Mouse (Mus musculus): ENCODE results near the gene Ube2v1. TPM values are rescaled to one million over a fixed set of nuclear protein-coding genes. Genes with fewer than 3 reads are reported as not detected.

The Ube2v1 gene
- total RNA-seq, 1 experiment, result 115 TPM

GRCm38 (mm10) chr2:167606745-167607123 lies 25.2 kb downstream of the Ube2v1 start:
- in situ Hi-C loops (cut with MboI; ENCODE audit: low sequenced_read_pairs in 2 of 2, unreplicated experiment in 2 of 2), result no loop called here
- no peak for DNase-seq (ENCODE audit: low read depth, low spot score)
- Histone ChIP-seq H3K36me3 (ENCODE audit: control insufficient read depth, insufficient read depth, low read length, poor library complexity, severe bottlenecking) (peaks cover 19% of the 10 kb centered on the region), H3K9ac (ENCODE audit: insufficient read depth, low read depth, low read length, poor library complexity, severe bottlenecking) (no peak overlapping the region), H3K9me3 (ENCODE audit: control insufficient read depth, insufficient read depth, low read depth, low read length) (no peaks in the 10 kb centered on the region), H3K27ac (ENCODE audit: insufficient read depth, low read depth, low read length, poor library complexity, severe bottlenecking) (no peak overlapping the region), H3K4me1 (ENCODE audit: control insufficient read depth in 2 of 2, insufficient read depth in 2 of 2, low read length in 2 of 2, poor library complexity in 1 of 2) (peaks cover 0 to 10% of the 10 kb centered on the region in 2 experiments; a peak in 1 of 4 replicates), H3K4me3 (ENCODE audit: insufficient read depth in 1 of 2, low read depth in 1 of 2, low read length in 2 of 2, poor library complexity in 1 of 2, severe bottlenecking in 1 of 2) (no peak overlapping the region)
- no peak for TF ChIP-seq ZNF384 (IDR thresholded peaks at IDR 0.05; ENCODE audit: low read depth, low read length)
- TF ChIP-seq CHD2 (IDR thresholded peaks at IDR 0.05; ENCODE audit: low read depth, low read length), result no peak
- TF ChIP-seq ZC3H11A (IDR thresholded peaks at IDR 0.05; ENCODE audit: borderline replicate concordance, low read depth, low read length), result no peak
- TF ChIP-seq HCFC1 (IDR thresholded peaks at IDR 0.05; ENCODE audit: borderline replicate concordance, insufficient read depth, low read length), result no peak
- TF ChIP-seq MAFK (IDR thresholded peaks at IDR 0.05; ENCODE audit: insufficient read depth, low read depth, low read length), result no peak

- no peak for TF ChIP-seq MAFK (IDR thresholded peaks at IDR 0.05; ENCODE audit: insufficient read depth, low read depth, low read length)
- no peak for TF ChIP-seq ZNF384 (IDR thresholded peaks at IDR 0.05; ENCODE audit: low read depth, low read length)
- TF ChIP-seq CHD2 (IDR thresholded peaks at IDR 0.05; ENCODE audit: low read depth, low read length), result no peak
- TF ChIP-seq ZC3H11A (IDR thresholded peaks at IDR 0.05; ENCODE audit: borderline replicate concordance, low read depth, low read length), result no peak
- TF ChIP-seq HCFC1 (IDR thresholded peaks at IDR 0.05; ENCODE audit: borderline replicate concordance, insufficient read depth, low read length), result no peak
- Histone ChIP-seq H3K4me3 (ENCODE audit: insufficient read depth in 1 of 2, low read depth in 1 of 2, low read length in 2 of 2, poor library complexity in 1 of 2, severe bottlenecking in 1 of 2) (no peak overlapping the region), H3K9me3 (ENCODE audit: control insufficient read depth, insufficient read depth, low read depth, low read length) (no peaks in the 10 kb centered on the region), H3K4me1 (ENCODE audit: control insufficient read depth in 2 of 2, insufficient read depth in 2 of 2, low read length in 2 of 2, poor library complexity in 1 of 2) (peaks cover 0 to 4% of the 10 kb centered on the region in 2 experiments; a peak in 1 of 4 replicates), H3K27ac (ENCODE audit: insufficient read depth, low read depth, low read length, poor library complexity, severe bottlenecking) (no peak overlapping the region), H3K9ac (ENCODE audit: insufficient read depth, low read depth, low read length, poor library complexity, severe bottlenecking) (no peak overlapping the region), H3K36me3 (ENCODE audit: control insufficient read depth, insufficient read depth, low read length, poor library complexity, severe bottlenecking) (peaks cover 17% of the 10 kb centered on the region)
- no peak for DNase-seq (ENCODE audit: low read depth, low spot score)
- in situ Hi-C loops (cut with MboI; ENCODE audit: low sequenced_read_pairs in 2 of 2, unreplicated experiment in 2 of 2), result no loop called here
These were observed 25.8 kb downstream of the Ube2v1 start for GRCm38 (mm10) chr2:167605817-167606744.

- Histone ChIP-seq H3K9me3 (ENCODE audit: control insufficient read depth, insufficient read depth, low read depth, low read length) (no peaks in the 10 kb centered on the region), H3K27ac (ENCODE audit: insufficient read depth, low read depth, low read length, poor library complexity, severe bottlenecking) (no peak overlapping the region), H3K4me3 (ENCODE audit: insufficient read depth in 1 of 2, low read depth in 1 of 2, low read length in 2 of 2, poor library complexity in 1 of 2, severe bottlenecking in 1 of 2) (no peak overlapping the region), H3K36me3 (ENCODE audit: control insufficient read depth, insufficient read depth, low read length, poor library complexity, severe bottlenecking) (peaks cover 16% of the 10 kb centered on the region), H3K4me1 (ENCODE audit: control insufficient read depth in 2 of 2, insufficient read depth in 2 of 2, low read length in 2 of 2, poor library complexity in 1 of 2) (peaks cover 0 to 3% of the 10 kb centered on the region in 2 experiments; a peak in 1 of 4 replicates), H3K9ac (ENCODE audit: insufficient read depth, low read depth, low read length, poor library complexity, severe bottlenecking) (no peak overlapping the region)
- DNase-seq (ENCODE audit: low read depth, low spot score), result peak; percentile 68
- in situ Hi-C loops (cut with MboI; ENCODE audit: low sequenced_read_pairs in 2 of 2, unreplicated experiment in 2 of 2), result no loop called here
- TF ChIP-seq ZNF384 (IDR thresholded peaks at IDR 0.05; ENCODE audit: low read depth, low read length) (no peak), ZC3H11A (IDR thresholded peaks at IDR 0.05; ENCODE audit: borderline replicate concordance, low read depth, low read length) (peak; percentile 94)
These were observed 26.6 kb downstream of the Ube2v1 start for GRCm38 (mm10) chr2:167605178-167605794.

GRCm38 (mm10) chr2:167602978-167603377 lies 28.9 kb downstream of the Ube2v1 start:
- peaks cover 5% of the 10 kb centered on the region; the same call in 1 of the 2 replicates for H3K36me3 ChIP-seq (ENCODE audit: control insufficient read depth, insufficient read depth, low read length, poor library complexity, severe bottlenecking)
- no peaks in the 10 kb centered on the region for H3K9me3 ChIP-seq (ENCODE audit: control insufficient read depth, insufficient read depth, low read depth, low read length)
- TF ChIP-seq HCFC1 (IDR thresholded peaks at IDR 0.05; ENCODE audit: borderline replicate concordance, insufficient read depth, low read length), result no peak
- TF ChIP-seq CHD2 (IDR thresholded peaks at IDR 0.05; ENCODE audit: low read depth, low read length), result no peak
- no peak for TF ChIP-seq ZC3H11A (IDR thresholded peaks at IDR 0.05; ENCODE audit: borderline replicate concordance, low read depth, low read length)
- TF ChIP-seq MAFK (IDR thresholded peaks at IDR 0.05; ENCODE audit: insufficient read depth, low read depth, low read length), result no peak
- TF ChIP-seq ZNF384 (IDR thresholded peaks at IDR 0.05; ENCODE audit: low read depth, low read length), result no peak
- no peak for DNase-seq (ENCODE audit: low read depth, low spot score)
- no peak overlapping the region for H3K27ac ChIP-seq (ENCODE audit: insufficient read depth, low read depth, low read length, poor library complexity, severe bottlenecking)
- no peaks in the 10 kb centered on the region for H3K4me1 ChIP-seq (ENCODE audit: control insufficient read depth in 2 of 2, insufficient read depth in 2 of 2, low read length in 2 of 2, poor library complexity in 1 of 2)
- in situ Hi-C loops (cut with MboI; ENCODE audit: low sequenced_read_pairs in 2 of 2, unreplicated experiment in 2 of 2), result loop anchor here in 1 of 2 experiments (5.0 kb wide), 1 partner anchor 71 kb away; no protein-coding TSS in a partner anchor
- no peak overlapping the region for H3K4me3 ChIP-seq (ENCODE audit: insufficient read depth in 1 of 2, low read depth in 1 of 2, low read length in 2 of 2, poor library complexity in 1 of 2, severe bottlenecking in 1 of 2)
- no peak overlapping the region for H3K9ac ChIP-seq (ENCODE audit: insufficient read depth, low read depth, low read length, poor library complexity, severe bottlenecking)
